Mouse (Mus musculus) C2C12 (cell line): ENCODE data around the gene Otulin.

ENCODE experiments used
- CEBPB ChIP-seq: IDR thresholded peaks from one replicate; pipeline ENCODE4 v1.6.1; 2011; ENCODE audit warnings: low read depth, mild to moderate bottlenecking, control low read depth, moderate library complexity
- CTCF ChIP-seq: IDR thresholded peaks from one replicate; pipeline ENCODE4 v1.5.1; 2011; ENCODE audit not compliant: control insufficient read depth, insufficient read depth, insufficient read length
- MAX ChIP-seq: IDR thresholded peaks from one replicate; pipeline ENCODE4 v1.6.1; 2011; ENCODE audit warnings: mild to moderate bottlenecking, control low read depth
- MYOD1 ChIP-seq: IDR thresholded peaks from one replicate; pipeline ENCODE4 v1.6.1; 2011; ENCODE audit warnings: low read depth; ENCODE audit not compliant: control insufficient read depth, insufficient read length
- MYOG ChIP-seq: IDR thresholded peaks from one replicate; pipeline ENCODE4 v1.6.1; 2011; ENCODE audit not compliant: control insufficient read depth, insufficient read length; ENCODE audit errors: extremely low read depth
- USF1 ChIP-seq: IDR thresholded peaks from one replicate; pipeline ENCODE4 v1.6.1; 2011; ENCODE audit warnings: low read depth, mild to moderate bottlenecking, control low read depth, moderate library complexity

- TF ChIP-seq USF1 (no peak), MAX (no peak), CTCF (no peak), MYOG (peak; percentile 37), CEBPB (no peak), MYOD1 (peak; percentile 79)
Observed at GRCm38 (mm10) chr15:27552129-27552700, 78.3 kb downstream of the Otulin start.
